Mouse (Mus musculus) limb, embryonic 14.5 days (tissue): ENCODE data around the gene Tcl1b1. TPM values are rescaled to one million over a fixed set of nuclear protein-coding genes. Genes with fewer than 3 reads are reported as not detected.
"Not testable (repeated sequence)": the region's sequence is repeated elsewhere in the genome, so short reads cannot be mapped to it uniquely, and the experiment has no call there.

ENCODE experiments used
- ATAC-seq: fragments of 200-750 bp; cut with Nextera tagmentation; 2 replicates; pipeline ENCODE4 v1.8.0; 2017; ENCODE audit warnings: low read depth, moderate number of reproducible peaks, moderate TSS enrichment; ENCODE audit not compliant: low FRiP score
- DNase-seq: peaks from one replicate; pipeline ENCODE4 v3.0.0-alpha.2; 2015; ENCODE audit warnings: low spot score
- H3K27ac ChIP-seq: fragments of 300-500 bp; sonication (generic); replicated peaks from 2 replicates; pipeline ENCODE4 v1.5.1; 2014; ENCODE audit warnings: low read depth, mild to moderate bottlenecking, low read length, moderate library complexity, mixed read lengths
- H3K27me3 ChIP-seq: fragments of 300-500 bp; sonication (generic); 2 replicates; pipeline ENCODE4 v1.6.1; 2014; ENCODE audit warnings: low read length, mixed read lengths; ENCODE audit not compliant: control insufficient read depth, insufficient read depth
- H3K36me3 ChIP-seq: fragments of 300-500 bp; sonication (generic); 2 replicates; pipeline ENCODE4 v1.6.1; 2014; ENCODE audit warnings: mild to moderate bottlenecking, low read length, moderate library complexity, mixed read lengths; ENCODE audit not compliant: control insufficient read depth, insufficient read depth
- H3K4me1 ChIP-seq: fragments of 300-500 bp; sonication (generic); 2 replicates; pipeline ENCODE4 v1.6.1; 2014; ENCODE audit warnings: antibody characterized with exemption, low read length, mixed read lengths; ENCODE audit not compliant: control insufficient read depth, insufficient read depth
- H3K4me2 ChIP-seq: fragments of 300-500 bp; sonication (generic); replicated peaks from 2 replicates; pipeline ENCODE4 v1.6.1; 2014; ENCODE audit warnings: low read depth, mild to moderate bottlenecking, low read length, moderate library complexity; ENCODE audit not compliant: severe bottlenecking
- H3K4me3 ChIP-seq: fragments of 300-500 bp; sonication (generic); replicated peaks from 2 replicates; pipeline ENCODE4 v1.5.1; 2014; ENCODE audit warnings: low read length
- H3K9ac ChIP-seq: fragments of 300-500 bp; sonication (generic); 2 replicates; pipeline ENCODE4 v1.6.1; 2014; ENCODE audit warnings: mild to moderate bottlenecking, low read depth, low read length, moderate library complexity; ENCODE audit not compliant: severe bottlenecking
- H3K9me3 ChIP-seq: fragments of 300-500 bp; sonication (generic); 2 replicates; pipeline ENCODE4 v1.6.1; 2016; ENCODE audit warnings: low read length; ENCODE audit not compliant: control insufficient read depth
- POLR2A ChIP-seq: fragments of 200-500 bp; IDR thresholded peaks from 2 replicates; pipeline ENCODE4 v1.8.0; 2012; ENCODE audit warnings: inconsistent platforms, mild to moderate bottlenecking, moderate library complexity, borderline replicate concordance; ENCODE audit not compliant: insufficient read depth, insufficient read length; ENCODE audit errors: extremely low read depth
- WGBS: fragments of 180-500 bp; shearing (Covaris S2); extraction: QIAGEN DNeasy Blood & Tissue Kit; methylation state at CpG from one replicate; pipeline ENCODE4 v1.1.7; 2014; 5-methylcytosine and 5-hydroxymethylcytosine counted together
- polyA plus RNA-seq, 2 experiments: library from polyadenylated mRNA; depleted of rRNA in 1 of 2; stranded (reverse) in 1 of 2; unstranded in 1 of 2; fragments of >200 nt; fragmentation: Nextera tagmentation in 1 of 2; extraction: Ambion mirVana in 1 of 2; gene quantifications; 2 replicates each; pipeline versions ENCODE4 v1.2.1 to v1.2.3; 2012 to 2014

The Tcl1b1 gene
- polyA plus RNA-seq, 2 experiments: not detected

- 68% methylated on average over 2 of the region's 2 CpGs for WGBS
- no peak for TF ChIP-seq POLR2A
- Histone ChIP-seq H3K9me3 (no peaks in the 10 kb centered on the region), H3K9ac (no peak overlapping the region), H3K4me2 (no peak overlapping the region), H3K4me3 (no peak overlapping the region), H3K27me3 (no peaks in the 10 kb centered on the region), H3K36me3 (no peaks in the 10 kb centered on the region), H3K4me1 (no peaks in the 10 kb centered on the region), H3K27ac (no peak overlapping the region)
- no peak for ATAC-seq
- DNase-seq: no peak
Measured at GRCm38 (mm10) chr12:105173366-105173765, 13.9 kb downstream of the Tcl1b1 start.

- H3K36me3 ChIP-seq, ATAC-seq, H3K4me2 ChIP-seq, H3K9me3 ChIP-seq, H3K27me3 ChIP-seq, H3K27ac ChIP-seq, H3K9ac ChIP-seq, H3K4me1 ChIP-seq, DNase-seq, H3K4me3 ChIP-seq: not testable (repeated sequence)
- WGBS: 31% methylated on average over 2 of the region's 2 CpGs
Measured at GRCm38 (mm10) chr12:105174318-105174717, 14.8 kb downstream of the Tcl1b1 start.

GRCm38 (mm10) chr12:105176044-105176443, 16.6 kb downstream of the Tcl1b1 start, which contains the start of gene Tcl1b5:
Tcl1b5 (plus strand) TSS chr12:105176344.
- H3K4me1 ChIP-seq, H3K9ac ChIP-seq, H3K27ac ChIP-seq, H3K4me3 ChIP-seq, H3K4me2 ChIP-seq, H3K9me3 ChIP-seq, H3K27me3 ChIP-seq, ATAC-seq, DNase-seq, H3K36me3 ChIP-seq: not testable (repeated sequence)
- WGBS: 61% methylated on average over 3 of the region's 3 CpGs

DNA sequence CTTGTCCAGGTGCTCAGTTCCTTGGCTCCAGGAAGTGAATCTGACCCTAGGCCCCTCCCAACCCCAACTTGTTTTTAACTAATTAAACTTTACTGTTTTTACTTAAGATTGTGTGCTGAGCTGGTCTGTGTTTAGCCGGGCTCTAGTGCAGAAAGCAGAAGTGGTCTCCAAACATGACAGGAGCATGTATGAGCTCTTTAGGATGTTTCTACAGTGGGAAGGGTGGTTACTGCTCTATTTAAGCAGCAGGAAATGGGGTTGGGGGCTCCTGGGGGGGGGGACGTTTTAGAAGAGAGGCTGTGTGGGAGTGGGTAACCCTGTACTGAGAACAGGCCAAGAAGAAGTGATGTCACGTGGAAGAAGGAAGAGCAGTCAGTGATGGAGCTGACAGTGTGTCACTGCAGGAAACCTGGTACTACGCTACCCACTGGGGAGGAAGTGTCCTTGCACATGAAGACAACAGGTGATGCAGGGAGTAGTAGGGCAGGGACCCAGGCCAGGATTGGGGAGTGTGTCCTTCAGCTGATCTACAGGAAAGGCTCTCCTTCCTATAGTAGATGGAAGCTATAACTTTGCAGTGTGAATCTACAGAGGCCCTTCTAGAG, 21.7 kb downstream of the Tcl1b1 start:
- not testable (repeated sequence) for H3K4me2 ChIP-seq, H3K4me1 ChIP-seq, H3K36me3 ChIP-seq, H3K9me3 ChIP-seq, ATAC-seq, H3K4me3 ChIP-seq, H3K9ac ChIP-seq, H3K27me3 ChIP-seq, H3K27ac ChIP-seq, DNase-seq
- WGBS: 62% methylated on average over 4 of the region's 4 CpGs

DNA sequence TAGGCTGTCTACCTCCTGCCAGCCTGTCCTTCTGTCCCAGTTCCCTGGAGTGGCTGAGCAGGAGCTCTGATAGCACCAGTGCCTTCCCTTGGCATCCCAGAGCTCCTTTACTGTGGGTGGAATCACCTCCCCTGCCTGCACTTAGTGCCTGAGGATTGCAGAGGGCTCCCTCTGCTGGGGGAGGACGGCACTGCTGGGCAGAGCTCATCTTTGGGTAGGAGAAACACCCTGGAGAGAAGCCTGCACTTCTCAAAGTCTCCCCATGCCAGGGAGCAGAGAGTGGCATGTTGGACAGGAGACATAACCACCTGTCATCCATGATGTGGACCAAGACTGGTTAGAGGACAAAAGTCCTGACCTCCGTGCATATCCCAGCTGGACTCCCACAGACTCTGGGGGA, 29.5 kb downstream of the Tcl1b1 start:
- H3K36me3 ChIP-seq, DNase-seq, ATAC-seq, H3K27me3 ChIP-seq, H3K9me3 ChIP-seq, H3K4me3 ChIP-seq, H3K4me1 ChIP-seq, H3K9ac ChIP-seq, H3K4me2 ChIP-seq, H3K27ac ChIP-seq: not testable (repeated sequence)
- 40% methylated on average over 2 of the region's 2 CpGs for WGBS

GRCm38 (mm10) chr12:105190743-105191142, 31.3 kb downstream of the Tcl1b1 start, which contains the start of gene Tcl1b3:
Tcl1b3 (plus strand) TSS chr12:105191043.
- not testable (repeated sequence) for H3K4me3 ChIP-seq, ATAC-seq, H3K9me3 ChIP-seq, H3K36me3 ChIP-seq, DNase-seq, H3K4me2 ChIP-seq, H3K27ac ChIP-seq, H3K27me3 ChIP-seq, H3K9ac ChIP-seq, H3K4me1 ChIP-seq
- WGBS: 92% methylated on average over 6 of the region's 6 CpGs

GRCm38 (mm10) chr12:105199684-105200497, 40.4 kb downstream of the Tcl1b1 start:
- not testable (repeated sequence) for ATAC-seq, H3K9ac ChIP-seq, H3K4me3 ChIP-seq, DNase-seq, H3K9me3 ChIP-seq, H3K27ac ChIP-seq, H3K36me3 ChIP-seq, H3K4me2 ChIP-seq, H3K4me1 ChIP-seq, H3K27me3 ChIP-seq
- WGBS: 72% methylated on average over 7 of the region's 7 CpGs

- not testable (repeated sequence) for DNase-seq, H3K9me3 ChIP-seq, H3K4me1 ChIP-seq, H3K27ac ChIP-seq, H3K4me3 ChIP-seq, H3K27me3 ChIP-seq, H3K4me2 ChIP-seq, ATAC-seq, H3K36me3 ChIP-seq, H3K9ac ChIP-seq
- 57% methylated on average over 1 of the region's 1 CpGs for WGBS
Measured at GRCm38 (mm10) chr12:105201657-105202056, 42.2 kb downstream of the Tcl1b1 start, which contains the start of gene Tcl1b4. Tcl1b4 (plus strand) TSS chr12:105201957.
